19 mouse cellular contexts compared by ENCODE assay signal in the genomic region with DNA sequence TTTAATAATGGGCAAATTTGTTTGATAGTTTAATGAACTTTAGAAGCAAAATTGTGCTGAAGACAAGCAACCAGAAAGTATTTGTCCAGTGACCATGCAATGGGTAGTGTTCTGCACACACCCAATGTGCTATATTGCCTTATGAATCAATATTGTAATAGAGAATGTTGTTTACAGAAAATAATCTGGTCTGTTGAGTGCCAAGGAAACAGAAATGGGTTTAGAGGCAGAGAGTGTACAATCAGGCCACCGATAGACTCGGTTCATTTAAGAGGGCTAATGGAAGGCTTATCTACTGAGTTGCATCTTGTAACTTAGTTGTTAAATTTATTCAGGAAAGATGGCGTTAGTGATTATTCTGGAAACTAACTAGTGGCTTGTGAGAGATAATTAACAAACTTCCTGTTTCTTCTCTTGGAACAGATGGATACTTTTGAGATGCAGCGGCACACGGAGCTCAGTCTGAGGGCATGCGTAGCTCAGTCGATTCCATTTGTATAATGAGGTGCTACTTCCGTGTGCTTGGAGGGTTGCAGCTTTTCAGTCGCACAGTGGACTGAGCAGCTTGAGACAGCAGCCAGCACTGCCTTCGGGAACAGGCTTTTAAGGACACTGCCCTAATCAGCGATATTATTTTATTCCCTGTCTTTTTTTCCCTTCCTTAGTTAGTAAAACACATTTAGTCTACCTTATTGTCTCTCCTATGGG.
DNase-seq lines count a peak whose midpoint lies in the region; ATAC-seq and TF ChIP-seq lines count a peak whose summit lies in the region.
"Had no signal": no experiment of that assay in that cellular context is flagged by ENCODE, and none has a peak within 500 bp of the region (broad histone marks: within the 10 kb centered on the region; RNA-seq: fewer than 3 reads in every experiment).

No protein-coding gene starts in this region.

- H3K27ac ChIP-seq in lung, embryonic 14.5 days (ENCODE audit: low read depth), result peak overlapping the region; percentile 5; the same call in 1 of the 2 replicates
- H3K27ac ChIP-seq: embryonic facial prominence, embryonic 13.5 days; heart, embryonic 10.5 days; hindbrain, embryonic 10.5 days; liver, embryonic 12.5 days; midbrain, embryonic 13.5 days had no signal

- peak; percentile 97 for ATAC-seq in lung, embryonic 14.5 days (ENCODE audit: insufficient read depth)
- ATAC-seq: liver, embryonic 12.5 days; midbrain, embryonic 13.5 days had no signal

- peak; percentile 1 for DNase-seq in right cerebral cortex, adult 18-20 months
- no peak for DNase-seq in right cerebral cortex, postnatal 36 days (ENCODE audit: low spot score in 2 of 2)
- peak; percentile 90 for DNase-seq in lung, embryonic 14.5 days
- DNase-seq in lung, postnatal 36 days, result peak; percentile 53
- DNase-seq in cerebellum, adult 11-12 months, result no peak
- DNase-seq in cerebellum, postnatal 10 days, result no peak
- no peak for DNase-seq in cerebellum, postnatal 14 days
- DNase-seq: adrenal gland, postnatal 10 days; cerebellum, adult 18-20 months; kidney, adult 11 months; right cerebral cortex, postnatal 14 days; thymus, adult 18-20 months; thymus, postnatal 4 days had no signal

- 39% methylated on average over 11 of the region's 11 CpGs for WGBS in lung, embryonic 14.5 days

- no peak overlapping the region for H3K4me3 ChIP-seq in lung, embryonic 14.5 days (ENCODE audit: low read depth, low read length)
- H3K4me3 ChIP-seq: embryonic facial prominence, embryonic 13.5 days; heart, embryonic 10.5 days; hindbrain, embryonic 10.5 days; liver, embryonic 12.5 days; midbrain, embryonic 13.5 days; myocyte had no signal

- H3K9ac ChIP-seq in lung, embryonic 14.5 days, result no peak overlapping the region
- H3K9ac ChIP-seq: embryonic facial prominence, embryonic 13.5 days; liver, embryonic 12.5 days; midbrain, embryonic 13.5 days had no signal

- H3K9me3 ChIP-seq in lung, embryonic 14.5 days (ENCODE audit: low read depth, low read length), result no peaks in the 10 kb centered on the region
- H3K9me3 ChIP-seq: embryonic facial prominence, embryonic 13.5 days; heart, embryonic 10.5 days; hindbrain, embryonic 10.5 days; liver, embryonic 12.5 days; midbrain, embryonic 13.5 days had no signal

- H3K27me3 ChIP-seq in lung, embryonic 14.5 days (ENCODE audit: insufficient read depth, low read length), result no peaks in the 10 kb centered on the region
- H3K27me3 ChIP-seq: embryonic facial prominence, embryonic 13.5 days; liver, embryonic 12.5 days; midbrain, embryonic 13.5 days had no signal

- no peaks in the 10 kb centered on the region for H3K36me3 ChIP-seq in lung, embryonic 14.5 days (ENCODE audit: insufficient read depth)
- H3K36me3 ChIP-seq: embryonic facial prominence, embryonic 13.5 days; heart, embryonic 10.5 days; hindbrain, embryonic 10.5 days; liver, embryonic 12.5 days; midbrain, embryonic 13.5 days had no signal

- H3K4me2 ChIP-seq in lung, embryonic 14.5 days, result peak overlapping the region; percentile 35; the same call in 1 of the 2 replicates
- H3K4me2 ChIP-seq: embryonic facial prominence, embryonic 13.5 days; liver, embryonic 12.5 days; midbrain, embryonic 13.5 days had no signal

- H3K4me1 ChIP-seq in lung, embryonic 14.5 days (ENCODE audit: insufficient read depth), result no peaks in the 10 kb centered on the region
- H3K4me1 ChIP-seq: embryonic facial prominence, embryonic 13.5 days; heart, embryonic 10.5 days; hindbrain, embryonic 10.5 days; liver, embryonic 12.5 days; midbrain, embryonic 13.5 days had no signal

- no peak for TF ChIP-seq CTCF in lung, embryonic 14.5 days (IDR thresholded peaks at IDR 0.05; ENCODE audit: low read depth)

Comparison
In these comparisons a context has a peak if more than half of its experiments do, and no peak if none do; other contexts are left out.
1. DNase-seq: peak in right cerebral cortex, adult 18-20 months (single experiment), lung, embryonic 14.5 days (single experiment) and lung, postnatal 36 days (single experiment); none in right cerebral cortex, postnatal 36 days (0 of 2), cerebellum, adult 11-12 months (single experiment), cerebellum, postnatal 10 days (0 of 2) and cerebellum, postnatal 14 days (0 of 2).